Mouse (Mus musculus) layer of hippocampus, postnatal 36 days (tissue): ENCODE measurements around the gene Dspp. TPM values are rescaled to one million over a fixed set of nuclear protein-coding genes. Genes with fewer than 3 reads are reported as not detected.

ENCODE experiments used
- DNase-seq, 2 experiments: peaks; one replicate each; pipeline ENCODE4 v3.0.0; 2022
- total RNA-seq, 2 experiments: library from RNA; stranded (reverse); gene quantifications; 2 replicates each; pipeline ENCODE4 v1.2.3; 2021

Gene Dspp
- total RNA-seq: under 1 TPM in 1 of 2 experiments, not detected in 1; 0.08 TPM

GRCm38 (mm10) chr5:104170412-104170811 is at the start of gene Dspp:
Gene Dspp (plus strand): TSS chr5:104170712.
- DNase-seq: no peak

DNA sequence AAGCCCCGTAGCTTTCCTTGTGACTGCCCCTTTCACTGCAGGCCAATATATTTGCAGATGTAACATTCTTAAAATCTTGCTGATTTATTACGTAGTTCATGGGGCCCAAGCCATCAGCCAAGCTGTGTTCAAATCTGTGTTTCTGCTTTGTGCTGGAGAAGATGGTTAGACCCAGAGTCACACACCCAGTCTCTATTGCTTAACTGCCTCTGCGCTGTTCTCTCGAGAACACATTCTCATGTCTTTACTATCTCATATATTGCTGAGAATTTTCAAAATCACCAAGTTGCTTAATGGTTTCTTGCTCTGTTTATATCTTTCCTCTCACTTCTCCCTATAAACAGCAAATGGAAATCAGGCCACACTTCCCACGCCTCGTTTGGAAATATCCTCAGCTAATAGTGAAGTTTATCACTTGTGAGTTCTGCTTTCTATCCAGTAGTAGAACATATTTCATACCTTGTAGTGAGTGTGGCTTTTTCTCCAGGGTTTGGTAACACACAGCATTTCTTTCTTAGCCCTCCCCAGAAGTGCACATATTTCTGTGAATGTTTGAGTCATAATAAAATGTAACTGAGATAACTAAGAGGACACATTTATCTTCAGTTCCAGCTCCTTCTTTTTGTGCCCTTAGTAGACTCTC is 46.4 kb upstream of the Dspp start:
- no peak for DNase-seq

DNA sequence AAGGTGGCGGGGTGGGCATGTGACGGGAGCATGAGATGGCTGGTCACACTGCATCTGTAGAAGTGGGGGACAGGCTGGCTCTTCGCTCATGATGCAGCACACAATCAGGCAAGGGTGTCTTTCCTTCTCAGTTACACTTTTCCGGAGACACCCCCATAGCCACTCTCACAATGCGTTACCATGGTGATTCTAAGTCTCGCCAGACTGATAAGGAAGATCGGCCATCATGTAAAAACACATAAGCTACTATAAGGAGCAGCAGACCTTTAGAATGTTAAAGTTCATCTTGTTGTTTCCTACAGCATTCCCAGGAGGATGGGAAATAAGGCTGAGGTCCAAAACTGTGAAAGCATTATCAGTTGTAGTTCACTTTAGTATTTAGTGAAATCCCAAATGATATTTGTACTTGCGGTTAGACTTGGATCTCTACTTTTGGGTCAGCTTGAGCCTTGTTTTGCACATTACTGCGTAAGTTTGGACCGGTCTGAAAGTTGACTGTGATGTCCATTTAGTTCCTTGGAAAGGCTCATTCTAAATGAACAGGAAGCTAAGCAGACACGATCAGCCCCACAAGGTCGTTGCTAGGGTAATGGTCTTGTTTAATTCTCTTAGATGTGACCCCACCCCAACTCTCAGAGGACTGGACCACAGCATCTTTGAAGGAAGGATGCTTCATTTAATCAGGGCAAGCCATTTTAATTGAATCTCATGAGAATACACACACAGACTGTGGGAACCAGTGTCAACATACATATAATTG is 43.8 kb upstream of the Dspp start:
- no peak for DNase-seq

DNA sequence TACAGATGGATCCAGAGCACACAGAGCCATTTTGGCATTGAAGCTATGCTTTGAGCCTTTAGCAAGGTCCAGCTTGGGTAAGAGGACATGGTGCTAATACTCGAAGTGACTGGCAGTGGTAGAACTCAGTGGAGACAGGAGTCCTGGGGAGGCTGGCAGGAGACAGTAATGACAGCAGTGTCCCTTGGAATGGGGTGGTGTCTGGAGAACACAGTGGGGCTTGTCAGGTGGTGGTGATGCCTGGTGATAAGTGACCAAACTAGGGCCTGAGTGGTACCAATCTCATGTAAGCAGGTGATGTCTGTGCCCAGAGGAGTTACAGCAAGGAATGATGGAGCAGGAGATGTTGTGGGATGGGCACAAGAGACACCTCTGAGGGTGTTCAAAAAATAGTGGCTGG is 43.2 kb upstream of the Dspp start:
- DNase-seq: no peak

- no peak for DNase-seq
These were observed 42.1 kb upstream of the Dspp start for GRCm38 (mm10) chr5:104128281-104129031.

GRCm38 (mm10) chr5:104130891-104131290 is 39.6 kb upstream of the Dspp start:
- no peak for DNase-seq

- no peak for DNase-seq
These were observed 39.0 kb upstream of the Dspp start for GRCm38 (mm10) chr5:104131544-104131943.

DNA sequence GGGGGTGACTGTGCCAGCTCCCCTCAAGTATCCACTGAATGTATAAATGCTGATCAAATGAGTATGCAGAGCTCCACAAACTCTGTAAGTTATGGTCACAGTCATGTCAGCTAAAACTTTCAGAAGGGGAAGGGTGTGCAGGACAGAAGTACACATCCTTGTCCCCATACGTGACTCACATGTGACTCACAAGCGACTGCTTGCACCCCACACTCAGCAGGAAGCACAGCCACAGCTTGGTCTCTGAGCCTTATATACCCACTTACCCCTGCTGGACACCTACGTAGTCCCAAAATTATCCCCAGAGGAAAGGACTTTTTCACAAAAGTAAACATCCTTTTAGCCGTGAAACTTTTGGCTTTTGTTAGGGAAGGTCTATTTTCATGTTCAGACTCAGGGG is 36.8 kb upstream of the Dspp start:
- DNase-seq: no peak

DNA sequence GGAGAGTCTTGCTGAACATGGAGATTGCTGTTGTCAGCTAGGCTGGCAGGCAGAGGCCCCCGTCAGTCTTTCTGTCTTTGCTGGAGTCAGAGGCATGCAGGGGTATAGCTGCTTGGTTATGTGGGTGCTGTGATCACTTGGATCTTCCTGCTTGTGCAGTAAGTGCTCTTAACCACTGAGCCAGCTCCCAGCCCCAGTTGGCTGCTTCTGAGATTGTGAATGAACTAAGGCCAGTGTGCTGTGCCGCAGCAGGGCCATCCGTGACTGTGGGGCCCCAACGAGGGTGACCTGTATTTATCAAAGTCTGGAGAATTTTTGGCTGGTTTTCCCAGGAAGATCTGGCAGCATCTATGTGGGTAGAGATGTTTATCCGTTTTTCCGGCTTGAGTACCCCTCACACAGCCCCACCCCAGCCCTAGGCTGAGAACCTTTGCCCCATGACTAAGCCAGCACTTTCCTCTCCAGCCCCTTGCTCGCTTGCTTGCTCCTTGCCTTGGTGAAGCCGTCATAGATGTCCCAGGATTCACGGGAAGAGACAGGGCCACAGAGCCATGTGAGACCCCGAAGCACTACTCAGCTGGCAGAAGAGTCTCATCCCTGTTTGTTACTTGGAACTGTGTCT is 32.5 kb upstream of the Dspp start:
- no peak for DNase-seq

- DNase-seq: no peak
These were observed 29.4 kb upstream of the Dspp start for GRCm38 (mm10) chr5:104141067-104141466.

GRCm38 (mm10) chr5:104144057-104144456 is 26.5 kb upstream of the Dspp start:
- DNase-seq: no peak

DNA sequence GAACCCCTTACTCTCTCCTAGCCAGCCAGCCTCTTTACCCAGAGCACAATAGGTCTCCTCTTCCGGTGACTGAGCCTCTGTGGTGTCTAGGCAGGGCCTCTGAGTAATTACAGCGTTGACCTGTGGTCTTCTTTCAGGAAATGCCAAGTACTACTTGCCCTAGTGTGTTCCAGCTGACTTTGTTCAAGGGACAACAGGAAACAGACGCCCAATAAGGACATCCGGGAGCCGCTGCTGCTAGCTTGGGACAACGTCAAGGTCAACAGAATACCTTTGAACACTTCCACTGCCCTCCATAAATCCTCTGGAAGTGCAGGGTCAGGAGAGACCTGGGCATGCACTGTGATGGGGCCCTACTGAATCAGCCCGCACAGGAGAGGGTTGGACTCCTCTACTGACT is 21.2 kb upstream of the Dspp start:
- DNase-seq: no peak

DNA sequence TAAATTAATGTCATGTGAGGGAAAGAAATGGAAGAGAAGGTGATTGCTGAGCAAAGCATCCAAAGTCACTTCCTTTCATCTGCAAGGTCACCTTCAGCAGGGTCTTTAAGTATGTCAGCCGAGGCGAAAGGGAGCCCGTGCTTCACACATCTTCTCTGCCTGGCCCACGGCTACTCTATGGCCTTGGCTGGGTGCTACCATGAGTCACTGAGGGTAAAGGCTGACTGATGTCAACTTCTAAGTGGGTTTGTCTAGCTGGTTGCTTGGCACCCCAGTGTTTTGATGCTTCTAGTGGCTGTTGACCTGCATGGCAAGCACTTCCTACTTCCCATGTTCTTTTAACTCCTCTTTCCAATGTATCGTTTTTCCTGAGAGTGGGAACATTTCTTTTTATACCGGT is 20.3 kb upstream of the Dspp start:
- no peak for DNase-seq

GRCm38 (mm10) chr5:104157701-104158100 is 12.8 kb upstream of the Dspp start:
- DNase-seq: no peak

GRCm38 (mm10) chr5:104158332-104159052 is 12.0 kb upstream of the Dspp start:
- peak; percentile 74 to 77 for DNase-seq

DNA sequence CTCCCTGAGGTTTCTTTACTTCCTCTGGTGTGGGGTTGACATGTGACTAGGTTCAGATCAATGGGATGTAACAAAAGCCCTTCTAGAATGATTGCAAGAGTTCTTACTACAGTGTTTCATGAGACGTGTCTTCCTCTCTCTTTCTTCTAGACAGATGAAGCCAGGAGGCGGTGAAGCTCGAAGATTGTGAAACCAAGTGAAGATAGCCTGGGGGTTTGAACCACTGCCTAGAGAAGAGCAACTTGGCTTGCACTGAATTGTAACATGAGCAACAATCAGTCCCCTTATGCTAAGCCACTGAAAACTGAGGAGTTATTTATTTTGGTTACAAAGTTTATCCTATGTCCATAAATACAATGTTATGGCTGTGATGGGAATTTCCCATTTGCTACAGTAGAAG is 9.9 kb upstream of the Dspp start:
- no peak for DNase-seq

DNA sequence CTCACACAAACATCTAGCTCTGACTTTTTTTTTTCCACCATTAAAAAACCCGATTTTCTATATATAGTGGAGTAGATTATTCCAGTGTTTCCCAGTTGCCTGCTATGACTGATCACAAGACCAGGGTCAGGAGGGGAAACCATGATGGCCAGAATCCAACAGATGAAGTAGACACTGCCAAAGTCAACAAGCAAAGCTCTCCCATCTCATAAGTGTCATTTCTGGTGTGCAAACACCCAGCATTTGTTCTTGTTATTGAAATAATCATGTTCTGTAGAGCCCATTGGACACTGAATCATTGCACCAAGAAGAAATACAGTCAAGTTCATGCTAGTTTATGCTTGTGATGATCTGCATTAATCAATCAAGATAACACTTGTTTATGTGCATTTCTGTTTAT is 9.1 kb upstream of the Dspp start:
- no peak for DNase-seq

- no peak for DNase-seq
These were observed 7.0 kb upstream of the Dspp start for GRCm38 (mm10) chr5:104163536-104163935.

GRCm38 (mm10) chr5:104173094-104173493 is 2.6 kb downstream of the Dspp start:
- DNase-seq: peak; percentile 35 to 37

GRCm38 (mm10) chr5:104183743-104184142 is 13.2 kb downstream of the Dspp start:
- no peak for DNase-seq

GRCm38 (mm10) chr5:104187281-104187680 is 16.8 kb downstream of the Dspp start:
- DNase-seq: no peak

- peak in 1 of 2 experiments; percentile 22 for DNase-seq
These were observed 24.6 kb downstream of the Dspp start for GRCm38 (mm10) chr5:104195086-104195485.
